Mouse (Mus musculus) CD4-positive, CD25-positive, alpha-beta regulatory T cell, adult 2 months (primary cell): Measurements from ENCODE around the gene Ano6.
"Not testable (repeated sequence)": the region's sequence is repeated elsewhere in the genome, so short reads cannot be mapped to it uniquely, and the experiment has no call there.

Source experiments
- DNase-seq: peaks from one replicate; pipeline ENCODE4 v3.0.0-alpha.2; 2012; ENCODE audit warnings: low read depth, low spot score

Gene Ano6

DNA sequence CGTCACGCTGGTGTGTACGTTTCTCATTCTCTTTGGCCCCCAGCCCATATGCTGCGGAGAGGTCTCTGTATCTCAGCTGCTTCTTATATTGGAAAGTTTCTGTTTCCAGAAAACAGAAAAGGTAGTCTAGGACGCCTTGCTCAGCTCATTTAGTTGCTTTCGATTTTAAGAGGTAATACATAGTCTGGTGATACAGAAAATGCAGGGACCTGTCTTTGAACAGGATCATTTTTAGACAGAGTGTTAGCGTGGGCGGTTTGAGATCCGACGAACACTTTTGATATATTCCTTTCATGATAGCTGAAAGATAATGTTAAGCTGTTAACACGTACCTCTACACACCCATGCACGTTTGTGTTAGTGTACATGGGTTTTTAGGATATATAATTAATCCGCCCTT lies 35.9 kb downstream of the Ano6 start:
- peak; percentile 56 for DNase-seq

GRCm38 (mm10) chr15:95827465-95827971 lies 36.9 kb downstream of the Ano6 start:
- no peak for DNase-seq

- not testable (repeated sequence) for DNase-seq
Measured at GRCm38 (mm10) chr15:95828018-95828646, 37.5 kb downstream of the Ano6 start.

GRCm38 (mm10) chr15:95828647-95829254 lies 38.1 kb downstream of the Ano6 start:
- DNase-seq: no peak

- no peak for DNase-seq
Measured at GRCm38 (mm10) chr15:95829553-95830205, 39.0 kb downstream of the Ano6 start.

- no peak for DNase-seq
Measured at GRCm38 (mm10) chr15:95830206-95830560, 39.5 kb downstream of the Ano6 start.

DNA sequence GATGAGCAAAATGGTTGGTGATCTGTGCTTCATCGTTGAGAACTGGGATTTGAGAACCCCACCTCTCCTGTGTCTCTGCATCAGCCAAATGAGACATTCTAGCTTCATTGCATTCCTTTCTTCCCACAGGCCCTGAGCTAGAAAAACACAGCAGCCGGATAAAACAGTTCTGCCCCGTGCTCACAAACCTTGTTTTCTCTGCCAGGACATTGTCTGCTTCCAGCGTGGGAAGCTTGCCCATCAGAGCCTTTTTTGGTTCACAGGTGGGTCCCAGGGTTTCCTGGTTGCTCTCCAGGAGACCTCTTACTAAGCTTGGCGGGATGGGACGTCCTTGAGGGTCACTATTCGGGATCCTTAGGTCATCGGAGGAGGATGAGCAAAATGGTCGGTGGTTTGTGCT lies 42.6 kb downstream of the Ano6 start:
- no peak for DNase-seq

GRCm38 (mm10) chr15:95836077-95836476 lies 45.4 kb downstream of the Ano6 start:
- DNase-seq: no peak

DNA sequence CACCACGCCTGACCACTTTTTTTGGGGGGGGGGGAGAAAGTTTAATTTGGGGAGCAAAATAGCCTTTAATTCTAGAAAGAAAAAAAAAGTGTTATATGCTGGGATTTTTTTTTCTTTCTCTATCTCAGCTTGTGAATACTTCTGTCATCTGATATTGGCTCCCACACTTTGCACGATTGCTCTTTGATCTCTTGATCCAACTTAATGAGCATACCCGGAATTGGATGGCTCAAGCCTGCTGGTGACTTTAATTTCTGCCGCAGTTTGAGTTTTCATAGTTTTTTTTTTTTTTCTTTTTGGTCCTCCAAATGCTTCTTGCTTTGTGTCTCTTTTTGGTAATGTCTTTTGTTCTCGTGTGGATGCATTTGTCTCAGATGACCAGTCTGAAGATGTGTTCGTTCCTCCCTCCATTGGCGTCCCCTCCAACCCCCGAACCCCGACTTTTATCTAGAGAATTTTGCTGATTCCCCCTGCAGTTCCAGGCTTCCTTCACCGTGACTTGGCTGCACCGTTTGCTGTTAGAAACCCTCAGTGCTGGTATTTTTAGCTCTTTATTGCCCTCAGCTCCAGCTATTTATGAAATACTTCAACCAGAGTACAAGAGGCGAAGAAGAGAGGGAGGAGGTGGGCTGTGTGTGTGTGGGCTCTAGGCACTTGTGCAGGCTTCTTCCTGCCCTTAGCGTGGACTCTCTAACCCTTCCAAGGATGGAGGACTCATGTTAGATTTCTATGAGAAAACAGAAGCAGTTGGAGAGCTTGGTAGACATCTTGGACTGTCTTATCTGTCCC lies 46.2 kb downstream of the Ano6 start:
- no peak for DNase-seq

GRCm38 (mm10) chr15:95837570-95837969 lies 46.9 kb downstream of the Ano6 start:
- DNase-seq: no peak

DNA sequence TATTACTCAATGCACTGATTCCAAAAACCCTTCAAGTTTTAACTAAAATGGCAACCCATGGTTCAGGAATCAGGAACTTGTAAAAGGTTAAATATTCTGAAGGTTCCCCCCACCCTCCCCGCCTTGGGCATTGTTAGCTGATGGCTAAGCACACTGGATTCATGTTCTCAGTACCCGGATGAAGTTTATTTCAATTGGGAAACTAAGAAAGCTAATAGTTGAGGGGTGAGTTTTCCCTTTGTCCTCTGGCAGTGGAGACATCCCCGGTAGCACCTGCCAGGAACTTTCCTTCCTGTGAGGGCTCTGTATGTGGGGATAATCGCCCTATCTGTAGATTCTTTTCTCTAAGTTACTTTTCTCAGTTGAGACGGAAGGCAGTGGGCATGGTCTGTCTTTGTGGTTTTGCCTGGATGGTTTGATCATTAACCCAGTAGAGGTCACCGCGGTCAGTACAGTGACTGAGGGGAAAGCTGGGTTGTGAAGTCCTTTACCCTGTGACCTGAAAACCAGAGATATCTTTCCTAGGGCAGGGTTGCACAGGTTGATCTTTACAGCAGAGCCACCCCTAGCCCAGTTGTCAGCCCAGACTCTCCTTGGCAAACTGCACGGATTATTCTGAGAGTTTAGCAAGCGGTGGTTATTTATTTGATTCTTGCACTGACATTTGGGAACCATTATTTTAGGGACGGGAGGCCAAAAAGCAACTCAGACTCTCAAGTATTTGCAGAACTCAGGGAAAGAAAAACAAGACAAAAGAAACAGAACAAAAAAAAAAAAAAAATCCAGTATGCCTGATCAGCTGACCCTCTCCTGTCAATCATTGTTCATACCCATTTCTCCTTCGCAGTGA lies 47.8 kb downstream of the Ano6 start:
- no peak for DNase-seq

DNA sequence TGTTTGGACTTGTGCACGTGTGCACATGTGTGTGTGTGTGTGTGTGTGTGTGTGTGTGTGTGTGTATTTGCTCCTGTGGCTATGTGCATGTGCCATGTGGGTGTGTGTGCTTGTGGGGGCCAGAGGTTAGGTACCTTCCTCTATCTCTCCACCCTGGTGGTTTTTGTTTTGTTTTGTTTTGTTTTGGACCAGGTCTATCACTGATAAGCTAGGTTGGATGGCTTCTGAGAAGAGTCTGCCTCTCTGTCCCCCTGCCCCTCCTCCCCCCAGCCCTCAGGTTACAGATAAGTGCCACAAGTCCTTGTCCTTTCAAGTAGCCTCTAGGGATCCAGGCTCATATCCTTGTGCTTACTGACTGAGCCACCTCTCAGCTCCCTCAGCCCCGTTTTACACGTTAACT lies 49.1 kb downstream of the Ano6 start:
- DNase-seq: no peak

GRCm38 (mm10) chr15:95843183-95843949 lies 52.7 kb downstream of the Ano6 start:
- no peak for DNase-seq

DNA sequence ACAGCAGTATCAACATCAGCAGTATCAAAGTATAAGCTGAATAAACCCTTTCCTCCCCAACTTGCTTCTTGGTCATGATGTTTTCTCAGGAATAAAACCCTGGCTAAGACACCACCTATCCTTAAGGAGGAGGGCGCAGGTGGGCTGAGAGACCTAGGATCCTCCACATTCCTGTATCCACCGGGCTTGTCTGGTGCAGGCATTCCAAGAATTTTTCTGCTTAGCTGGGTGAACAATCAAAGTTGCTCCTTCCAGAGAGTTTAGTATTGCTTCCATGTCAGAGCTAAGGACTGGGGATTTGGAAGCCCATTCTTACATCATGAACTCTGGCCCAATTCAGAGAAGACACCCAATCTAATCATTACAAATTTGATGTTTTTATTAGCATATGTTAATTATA lies 53.8 kb downstream of the Ano6 start:
- no peak for DNase-seq

DNA sequence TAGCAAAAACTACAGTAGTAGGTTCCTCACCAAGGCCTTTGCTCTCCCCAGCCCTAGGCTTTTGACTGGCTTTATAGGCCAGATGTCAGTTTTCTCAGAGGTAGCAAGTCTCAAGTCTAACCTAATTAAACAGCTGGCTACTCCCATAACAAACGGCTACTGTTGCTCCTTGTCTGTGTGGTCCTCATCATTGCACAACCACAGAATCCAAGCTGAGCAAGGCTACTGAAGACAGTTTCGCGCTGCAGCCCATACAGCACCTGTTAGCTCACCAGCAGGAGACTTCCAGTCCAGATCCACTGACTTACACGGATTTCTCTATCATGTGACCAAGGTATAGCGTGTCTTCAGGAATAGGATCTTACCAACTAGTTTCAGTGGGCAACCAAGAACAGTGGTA lies 55.5 kb downstream of the Ano6 start:
- no peak for DNase-seq

GRCm38 (mm10) chr15:95848493-95849064 lies 57.9 kb downstream of the Ano6 start:
- DNase-seq: peak; percentile 34

DNA sequence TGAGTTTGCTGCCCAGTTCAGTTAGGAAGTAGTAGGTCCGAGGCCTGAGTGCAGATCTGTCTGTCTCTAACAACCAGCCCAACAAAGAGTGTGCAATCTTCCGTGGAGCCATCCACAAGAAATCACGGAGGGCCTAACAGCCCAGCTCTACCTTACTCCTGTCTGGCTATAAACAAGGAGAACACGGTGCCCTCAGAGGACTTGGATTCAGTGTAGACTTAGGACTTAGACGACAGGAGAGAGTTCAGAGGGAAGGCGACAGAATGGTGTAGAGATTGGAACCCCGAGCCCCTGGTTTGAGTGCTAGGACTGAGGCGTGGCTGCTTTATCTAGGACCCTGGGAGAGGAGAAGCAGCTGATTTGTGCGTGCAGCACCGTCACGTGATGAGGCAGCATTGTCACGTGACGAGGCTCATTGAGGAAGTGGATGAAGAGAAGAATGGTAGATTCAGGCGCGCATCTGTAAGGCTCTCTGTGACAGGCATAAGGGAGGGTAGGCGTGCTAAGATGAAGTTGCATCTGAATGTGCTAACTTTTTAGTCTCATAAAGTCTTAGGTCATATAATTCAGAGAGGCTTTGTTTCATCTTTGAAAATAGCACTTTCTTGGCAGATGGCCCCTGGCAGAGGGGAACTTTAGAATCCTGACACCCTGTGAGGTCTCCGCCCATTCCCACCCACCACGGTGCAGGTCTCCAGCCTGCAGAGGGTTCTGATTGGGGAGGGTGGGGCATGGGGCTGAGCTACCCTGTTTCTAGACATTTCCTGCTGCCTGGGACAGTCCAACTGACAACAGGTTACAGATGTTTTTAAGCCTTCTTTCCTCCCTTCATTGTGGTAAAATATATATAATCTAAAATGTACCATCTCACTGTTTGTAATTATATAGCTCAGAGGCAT lies 59.1 kb downstream of the Ano6 start:
- DNase-seq: peak; percentile 67

DNA sequence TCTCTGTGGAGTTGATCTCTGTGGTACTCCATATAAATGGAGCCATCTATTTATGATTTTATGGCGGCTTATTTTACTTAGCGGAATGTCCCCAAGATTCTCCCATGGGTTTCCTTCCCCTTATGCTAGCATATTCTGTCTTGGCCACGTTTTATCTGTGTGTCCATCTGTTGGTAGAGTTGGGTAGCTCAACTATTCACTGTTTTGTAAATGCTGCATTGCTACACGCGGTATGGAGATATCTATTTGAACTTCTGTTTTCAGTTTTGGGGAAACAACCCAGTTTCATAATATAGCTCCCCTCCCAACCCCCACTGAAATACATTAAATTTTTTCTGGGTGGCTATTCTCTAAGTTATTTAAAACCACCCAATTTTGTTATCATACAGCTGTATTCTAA lies 59.9 kb downstream of the Ano6 start:
- DNase-seq: peak; percentile 11
